Mouse (Mus musculus) layer of hippocampus, postnatal 25 days (tissue): Measurements from ENCODE around the gene 1700012A03Rik. TPM values are rescaled to one million over a fixed set of nuclear protein-coding genes. Genes with fewer than 3 reads are reported as not detected.

Source experiments
- DNase-seq, 2 experiments: peaks; one replicate each; pipeline ENCODE4 v3.0.0; 2022; ENCODE audit warnings: mixed read lengths in 2 of 2, low spot score in 1 of 2; ENCODE audit errors: extremely low spot score in 1 of 2
- total RNA-seq, 2 experiments: library from RNA; stranded (reverse); gene quantifications; 2 replicates each; pipeline ENCODE4 v1.2.3; 2021

The 1700012A03Rik gene
- total RNA-seq, 2 experiments from 2014 or later, result not detected

- peak in 1 of 2 experiments; percentile 6 for DNase-seq
Measured at GRCm38 (mm10) chr6:32065789-32066510, 15.9 kb downstream of the 1700012A03Rik start.

GRCm38 (mm10) chr6:32072161-32072560, 22.1 kb downstream of the 1700012A03Rik start:
- no peak for DNase-seq

- DNase-seq, result no peak
Measured at GRCm38 (mm10) chr6:32093312-32093711, 43.3 kb downstream of the 1700012A03Rik start.

- no peak for DNase-seq
Measured at GRCm38 (mm10) chr6:32105547-32106275, 55.7 kb downstream of the 1700012A03Rik start.
